Mouse (Mus musculus): ENCODE measurements around the gene Fam227b. TPM values are rescaled to one million over a fixed set of nuclear protein-coding genes. Genes with fewer than 3 reads are reported as not detected.

Gene Fam227b
- total RNA-seq (2014; rRNA removed), result 0.57 TPM in 1 of 2 replicates, not detected in the other
- not detected in 2 replicates for polyA plus RNA-seq (2015; fragmentation: Nextera tagmentation; extraction: Ambion mirVana)

- Histone ChIP-seq H3K9me3 (ENCODE audit: low read length) (no peaks in the 10 kb centered on the region), H3K4me1 (ENCODE audit: insufficient read depth, low read length) (0 out of 2 replicates have a peak, but pooled peaks cover 2% of the 10 kb centered on the region), H3K27me3 (ENCODE audit: insufficient read depth, low read length) (no peaks in the 10 kb centered on the region), H3K27ac (ENCODE audit: low read depth, low read length) (peak within 1 kb of the TSS; percentile 75), H3K9ac (replicated peaks; ENCODE audit: low read length, poor library complexity, severe bottlenecking) (peak within 1 kb of the TSS; percentile 62), H3K4me3 (ENCODE audit: low read depth, low read length) (peak within 1 kb of the TSS; percentile 57), H3K36me3 (ENCODE audit: insufficient read depth, low read length) (peaks cover 3% of the 10 kb centered on the region; the same call in 1 of the 2 replicates), H3K4me2 (ENCODE audit: low read depth, low read length, poor library complexity, severe bottlenecking) (peak within 1 kb of the TSS; percentile 40)
- under 1% methylated on average over 55 of the region's 57 CpGs for WGBS
- TF ChIP-seq CTCF (IDR thresholded peaks at IDR 0.05), result no peak
- ATAC-seq (ENCODE audit: low FRiP score) (peak; percentile 100), DNase-seq (ENCODE audit: low spot score) (peak; percentile 98)
Measured at GRCm38 (mm10) chr2:126151855-126152571, at the start of gene Fam227b, which contains the start of gene Dtwd1. Fam227b (minus strand) TSS chr2:126152004. Dtwd1 (plus strand) TSS chr2:126152141.

- Histone ChIP-seq H3K4me1 (ENCODE audit: insufficient read depth, low read length) (no peaks in the 10 kb centered on the region), H3K27ac (ENCODE audit: low read depth, low read length) (no peak overlapping the region), H3K36me3 (ENCODE audit: insufficient read depth, low read length) (no peaks in the 10 kb centered on the region), H3K4me2 (ENCODE audit: low read depth, low read length, poor library complexity, severe bottlenecking) (no peak overlapping the region), H3K4me3 (ENCODE audit: low read depth, low read length) (no peak overlapping the region), H3K9me3 (ENCODE audit: low read length) (no peaks in the 10 kb centered on the region), H3K27me3 (ENCODE audit: insufficient read depth, low read length) (no peaks in the 10 kb centered on the region), H3K9ac (replicated peaks; ENCODE audit: low read length, poor library complexity, severe bottlenecking) (no peak overlapping the region)
- ATAC-seq (ENCODE audit: low FRiP score), result no peak
- DNase-seq (ENCODE audit: low spot score), result no peak
- 94% methylated on average over 3 of the region's 3 CpGs for WGBS
- no peak for TF ChIP-seq CTCF (IDR thresholded peaks at IDR 0.05)
Measured at GRCm38 (mm10) chr2:126198971-126199370, 47.2 kb upstream of the Fam227b start.

DNA sequence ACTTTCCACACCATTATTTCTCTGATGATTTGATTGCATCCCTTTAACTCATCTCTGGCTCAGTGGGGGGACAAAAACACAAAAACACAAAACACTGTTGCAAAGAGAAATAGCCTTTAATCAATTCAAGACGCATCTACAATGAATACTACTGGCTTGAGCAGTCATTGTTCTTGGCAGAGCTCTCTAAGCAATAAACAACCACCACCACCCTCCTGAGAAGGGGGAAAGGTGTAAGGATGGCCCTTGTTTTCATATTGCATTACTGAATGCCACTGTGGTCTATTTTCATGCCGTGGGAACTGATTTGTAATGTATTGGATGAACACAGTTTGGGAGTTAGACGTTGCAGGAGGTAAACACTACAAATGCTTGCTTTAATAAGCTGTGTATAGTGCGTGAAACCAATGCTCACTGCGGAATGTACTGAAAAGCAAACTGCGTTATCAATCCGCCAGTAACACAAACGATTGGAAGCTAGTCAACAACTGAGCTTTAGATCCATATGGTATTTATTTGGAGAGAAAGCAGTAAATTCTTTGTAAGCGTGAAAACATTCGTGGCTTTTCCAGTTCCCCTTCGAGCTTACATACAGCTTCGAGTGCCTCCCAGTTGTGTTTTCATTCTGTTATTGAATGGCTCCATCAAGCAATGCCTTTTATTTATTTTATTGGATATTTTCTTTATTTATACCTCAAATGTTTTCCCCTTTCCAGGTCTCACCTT lies 44.0 kb upstream of the Fam227b start:
- peak; percentile 1 for DNase-seq (ENCODE audit: low spot score)
- TF ChIP-seq CTCF (IDR thresholded peaks at IDR 0.05), result no peak
- H3K36me3 ChIP-seq (ENCODE audit: insufficient read depth, low read length), result no peaks in the 10 kb centered on the region

DNA sequence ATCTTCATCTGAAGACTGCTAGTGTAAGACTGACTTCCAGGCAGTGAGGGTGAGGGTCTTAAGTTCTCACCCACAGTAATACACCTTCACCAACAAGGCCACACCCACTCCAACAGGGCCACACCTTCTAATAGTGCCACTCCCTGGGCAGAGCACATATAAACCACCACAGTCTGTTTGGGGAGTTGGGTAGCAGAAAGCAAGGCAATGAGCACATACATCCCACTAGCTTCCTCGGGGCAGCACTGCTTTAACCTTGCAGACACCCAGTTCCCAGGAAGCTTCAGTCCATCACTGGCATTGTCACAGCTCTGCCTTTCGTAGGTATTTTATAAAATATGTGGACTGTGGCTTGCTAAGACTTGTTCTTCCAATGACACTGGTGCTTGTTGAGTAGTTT lies 40.3 kb upstream of the Fam227b start:
- no peak overlapping the region for H3K9ac ChIP-seq (replicated peaks; ENCODE audit: low read length, poor library complexity, severe bottlenecking)
- H3K9me3 ChIP-seq (ENCODE audit: low read length), result no peaks in the 10 kb centered on the region
- 79% methylated on average over 2 of the region's 2 CpGs for WGBS
- TF ChIP-seq CTCF (IDR thresholded peaks at IDR 0.05), result no peak
- DNase-seq (ENCODE audit: low spot score) (no peak), ATAC-seq (ENCODE audit: low FRiP score) (no peak)
- no peaks in the 10 kb centered on the region for H3K36me3 ChIP-seq (ENCODE audit: insufficient read depth, low read length)
- H3K4me3 ChIP-seq (ENCODE audit: low read depth, low read length), result no peak overlapping the region
- no peaks in the 10 kb centered on the region for H3K27me3 ChIP-seq (ENCODE audit: insufficient read depth, low read length)
- no peak overlapping the region for H3K4me2 ChIP-seq (ENCODE audit: low read depth, low read length, poor library complexity, severe bottlenecking)
- H3K4me1 ChIP-seq (ENCODE audit: insufficient read depth, low read length), result no peaks in the 10 kb centered on the region
- H3K27ac ChIP-seq (ENCODE audit: low read depth, low read length), result no peak overlapping the region

More for the DNA sequence above, 44.0 kb upstream of the Fam227b start:
- ATAC-seq (ENCODE audit: low FRiP score), result no peak
- no peaks in the 10 kb centered on the region for H3K9me3 ChIP-seq (ENCODE audit: low read length)
- H3K4me1 ChIP-seq (ENCODE audit: insufficient read depth, low read length), result no peaks in the 10 kb centered on the region
- no peaks in the 10 kb centered on the region for H3K27me3 ChIP-seq (ENCODE audit: insufficient read depth, low read length)
- no peak overlapping the region for H3K9ac ChIP-seq (replicated peaks; ENCODE audit: low read length, poor library complexity, severe bottlenecking)
- H3K27ac ChIP-seq (ENCODE audit: low read depth, low read length), result no peak overlapping the region
- WGBS, result 81% methylated on average over 12 of the region's 12 CpGs
- no peak overlapping the region for H3K4me3 ChIP-seq (ENCODE audit: low read depth, low read length)
- H3K4me2 ChIP-seq (ENCODE audit: low read depth, low read length, poor library complexity, severe bottlenecking), result no peak overlapping the region

GRCm38 (mm10) chr2:126191306-126191705 lies 39.5 kb upstream of the Fam227b start:
- ATAC-seq (ENCODE audit: low FRiP score) (no peak), DNase-seq (ENCODE audit: low spot score) (no peak)
- Histone ChIP-seq H3K27ac (ENCODE audit: low read depth, low read length) (no peak overlapping the region), H3K4me3 (ENCODE audit: low read depth, low read length) (no peak overlapping the region), H3K9ac (replicated peaks; ENCODE audit: low read length, poor library complexity, severe bottlenecking) (no peak overlapping the region), H3K4me2 (ENCODE audit: low read depth, low read length, poor library complexity, severe bottlenecking) (no peak overlapping the region), H3K36me3 (ENCODE audit: insufficient read depth, low read length) (no peaks in the 10 kb centered on the region), H3K4me1 (ENCODE audit: insufficient read depth, low read length) (no peaks in the 10 kb centered on the region), H3K27me3 (ENCODE audit: insufficient read depth, low read length) (no peaks in the 10 kb centered on the region), H3K9me3 (ENCODE audit: low read length) (no peaks in the 10 kb centered on the region)
- WGBS, result 75% methylated on average over 4 of the region's 4 CpGs
- no peak for TF ChIP-seq CTCF (IDR thresholded peaks at IDR 0.05)

GRCm38 (mm10) chr2:126171427-126171826 lies 19.6 kb upstream of the Fam227b start:
- no peaks in the 10 kb centered on the region for H3K27me3 ChIP-seq (ENCODE audit: insufficient read depth, low read length)
- TF ChIP-seq CTCF (IDR thresholded peaks at IDR 0.05), result no peak
- ATAC-seq (ENCODE audit: low FRiP score) (no peak), DNase-seq (ENCODE audit: low spot score) (no peak)
- no peak overlapping the region for H3K4me2 ChIP-seq (ENCODE audit: low read depth, low read length, poor library complexity, severe bottlenecking)
- no peak overlapping the region for H3K4me3 ChIP-seq (ENCODE audit: low read depth, low read length)
- H3K9me3 ChIP-seq (ENCODE audit: low read length), result no peaks in the 10 kb centered on the region
- 95% methylated on average over 1 of the region's 1 CpGs for WGBS
- H3K9ac ChIP-seq (replicated peaks; ENCODE audit: low read length, poor library complexity, severe bottlenecking), result no peak overlapping the region
- H3K36me3 ChIP-seq (ENCODE audit: insufficient read depth, low read length), result no peaks in the 10 kb centered on the region
- H3K27ac ChIP-seq (ENCODE audit: low read depth, low read length), result no peak overlapping the region
- H3K4me1 ChIP-seq (ENCODE audit: insufficient read depth, low read length), result no peaks in the 10 kb centered on the region

Measured in midbrain, postnatal 0 days (tissue).